Mouse (Mus musculus): ENCODE results near the gene Tmem43. TPM values are rescaled to one million over a fixed set of nuclear protein-coding genes. Genes with fewer than 3 reads are reported as not detected.

Tmem43 gene
- polyA plus RNA-seq, 1 experiment, result 33.3 TPM

DNA sequence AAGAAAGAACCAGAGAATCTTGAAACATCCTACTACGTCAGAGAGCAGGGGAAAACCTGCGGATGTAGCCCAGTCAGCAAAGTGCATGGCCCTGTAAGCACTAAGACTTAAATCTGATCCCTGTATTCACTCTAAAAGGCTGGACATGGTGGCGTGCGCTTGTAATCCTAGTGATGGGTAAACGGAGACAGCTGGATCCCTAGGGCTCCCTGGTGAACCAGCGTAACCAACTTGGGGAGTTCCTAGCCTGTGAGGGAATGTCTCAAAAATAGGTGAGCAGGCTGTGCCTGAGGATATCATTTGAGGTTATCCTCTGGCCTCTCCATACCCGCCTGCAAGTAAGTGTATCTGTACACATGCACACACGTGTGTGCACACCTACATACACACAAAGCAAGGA, 57.2 kb downstream of the Tmem43 start:
- Histone ChIP-seq H3K4me3 (ENCODE audit: insufficient read depth, low read length) (no peak overlapping the region), H3K4me1 (ENCODE audit: control insufficient read depth, insufficient read depth, low read length) (no peaks in the 10 kb centered on the region), H3K27ac (ENCODE audit: insufficient read depth, low read length) (no peak overlapping the region)
- TF ChIP-seq CTCF (IDR thresholded peaks at IDR 0.05; ENCODE audit: extremely low read depth, insufficient read depth, low read length), result no peak
- TF ChIP-seq POLR2A (IDR thresholded peaks at IDR 0.05; ENCODE audit: extremely low read depth, insufficient read depth, low read length), result no peak

DNA sequence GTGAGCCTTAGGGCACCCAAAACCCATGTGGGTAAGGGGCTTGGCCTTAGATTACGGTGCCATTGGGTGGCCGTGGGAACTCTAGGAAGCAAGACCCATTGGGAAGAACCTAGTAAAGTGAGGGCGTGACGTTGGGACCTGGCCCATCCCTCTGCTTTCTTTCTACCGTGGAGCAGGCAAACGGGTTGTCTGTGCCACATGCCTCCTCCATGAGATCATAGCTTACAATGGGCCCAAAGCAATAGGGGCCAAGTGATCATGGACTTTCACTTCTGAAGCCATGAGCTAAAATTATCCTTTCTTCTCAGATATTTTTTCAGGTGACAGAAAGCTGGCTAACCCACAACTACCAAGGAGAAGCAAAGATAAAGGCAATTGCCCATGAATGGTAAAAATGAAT, 57.8 kb downstream of the Tmem43 start:
- Histone ChIP-seq H3K4me1 (ENCODE audit: control insufficient read depth, insufficient read depth, low read length) (no peaks in the 10 kb centered on the region), H3K4me3 (ENCODE audit: insufficient read depth, low read length) (no peak overlapping the region), H3K27ac (ENCODE audit: insufficient read depth, low read length) (no peak overlapping the region)
- TF ChIP-seq POLR2A (IDR thresholded peaks at IDR 0.05; ENCODE audit: extremely low read depth, insufficient read depth, low read length) (no peak), CTCF (IDR thresholded peaks at IDR 0.05; ENCODE audit: extremely low read depth, insufficient read depth, low read length) (no peak)

DNA sequence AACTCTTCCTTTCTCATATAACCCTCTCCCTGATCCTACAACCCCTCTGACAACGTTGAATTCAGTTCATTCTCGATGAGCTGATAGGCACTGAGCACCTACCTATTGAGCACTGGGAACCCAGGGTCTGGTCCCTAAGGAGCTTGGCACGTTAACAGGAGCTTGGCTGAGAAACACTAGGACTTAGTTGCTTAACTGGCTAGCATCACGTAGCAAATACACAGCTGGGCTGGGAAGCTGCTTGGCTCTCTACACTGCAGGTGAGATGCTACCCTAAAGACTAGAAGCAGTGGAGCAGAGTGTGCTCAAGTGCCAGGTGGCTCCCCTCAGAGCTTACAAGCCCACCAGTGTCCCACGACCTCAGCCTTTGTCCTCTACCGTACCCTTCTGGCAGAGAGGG, 59.2 kb downstream of the Tmem43 start:
- H3K4me1 ChIP-seq (ENCODE audit: control insufficient read depth, insufficient read depth, low read length), result no peaks in the 10 kb centered on the region
- no peak for TF ChIP-seq POLR2A (IDR thresholded peaks at IDR 0.05; ENCODE audit: extremely low read depth, insufficient read depth, low read length)
- no peak for TF ChIP-seq CTCF (IDR thresholded peaks at IDR 0.05; ENCODE audit: extremely low read depth, insufficient read depth, low read length)
- no peak overlapping the region for H3K27ac ChIP-seq (ENCODE audit: insufficient read depth, low read length)
- H3K4me3 ChIP-seq (ENCODE audit: insufficient read depth, low read length), result no peak overlapping the region

DNA sequence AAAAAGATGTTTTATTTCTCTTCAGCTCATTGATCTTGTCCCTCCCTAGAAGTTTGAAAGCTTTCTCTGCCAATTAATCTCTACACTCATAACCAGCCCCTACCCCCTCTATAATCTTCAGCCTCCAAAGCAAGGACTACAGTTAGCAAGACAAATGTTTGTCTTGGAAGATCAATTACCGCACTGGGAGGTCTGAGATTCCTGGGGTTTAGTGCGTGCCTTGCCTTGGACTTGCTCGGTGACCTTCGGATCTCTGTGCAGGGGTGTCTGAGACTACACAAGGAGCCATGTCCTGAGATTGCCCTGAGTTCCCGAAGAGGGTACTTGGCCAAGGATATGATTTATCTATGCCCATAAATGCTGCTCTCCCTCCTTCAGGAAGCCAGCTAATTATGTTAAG, 59.9 kb downstream of the Tmem43 start:
- no peak for TF ChIP-seq POLR2A (IDR thresholded peaks at IDR 0.05; ENCODE audit: extremely low read depth, insufficient read depth, low read length)
- TF ChIP-seq CTCF (IDR thresholded peaks at IDR 0.05; ENCODE audit: extremely low read depth, insufficient read depth, low read length), result no peak
- Histone ChIP-seq H3K4me1 (ENCODE audit: control insufficient read depth, insufficient read depth, low read length) (no peaks in the 10 kb centered on the region), H3K4me3 (ENCODE audit: insufficient read depth, low read length) (no peak overlapping the region), H3K27ac (ENCODE audit: insufficient read depth, low read length) (no peak overlapping the region)

DNA sequence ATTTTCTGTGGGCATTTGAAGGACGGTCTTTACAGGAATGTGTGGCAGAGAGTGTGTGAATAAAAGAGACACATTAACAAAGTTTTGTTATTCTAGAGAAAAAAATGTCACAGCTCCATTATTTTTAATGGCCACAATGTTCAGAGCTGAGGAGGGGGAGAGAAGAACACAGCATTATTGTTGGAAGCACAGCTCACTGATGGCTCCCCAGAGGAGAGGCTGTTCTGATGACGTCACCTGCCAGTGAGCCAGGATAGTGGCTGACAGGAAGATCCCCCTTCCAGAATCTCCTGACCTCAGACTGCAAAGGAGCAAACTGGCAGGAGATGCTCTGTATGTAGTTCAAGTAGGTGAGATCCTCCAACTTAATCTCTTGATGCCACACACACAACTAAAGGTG, 60.3 kb downstream of the Tmem43 start:
- no peak for TF ChIP-seq POLR2A (IDR thresholded peaks at IDR 0.05; ENCODE audit: extremely low read depth, insufficient read depth, low read length)
- no peak for TF ChIP-seq CTCF (IDR thresholded peaks at IDR 0.05; ENCODE audit: extremely low read depth, insufficient read depth, low read length)
- Histone ChIP-seq H3K4me3 (ENCODE audit: insufficient read depth, low read length) (no peak overlapping the region), H3K27ac (ENCODE audit: insufficient read depth, low read length) (no peak overlapping the region), H3K4me1 (ENCODE audit: control insufficient read depth, insufficient read depth, low read length) (no peaks in the 10 kb centered on the region)

DNA sequence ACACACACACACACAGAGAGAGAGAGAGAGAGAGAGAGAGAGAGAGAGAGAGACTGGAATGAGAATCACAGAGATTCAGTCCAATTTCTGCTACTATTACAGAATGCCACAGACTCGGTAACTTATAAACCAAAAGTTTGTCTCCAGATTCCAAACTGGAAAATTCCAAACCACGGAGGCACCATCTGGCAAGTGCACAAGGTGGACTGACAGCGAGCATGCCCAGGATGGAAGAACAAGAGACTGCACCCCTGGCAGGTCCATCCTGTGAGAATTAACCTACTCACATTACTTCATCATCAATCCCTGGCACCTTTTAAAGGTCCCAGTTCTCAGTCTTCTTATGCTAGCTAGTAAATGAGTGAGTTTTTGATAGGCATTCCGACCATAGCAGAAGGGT, 60.8 kb downstream of the Tmem43 start:
- TF ChIP-seq CTCF (IDR thresholded peaks at IDR 0.05; ENCODE audit: extremely low read depth, insufficient read depth, low read length), result no peak
- TF ChIP-seq POLR2A (IDR thresholded peaks at IDR 0.05; ENCODE audit: extremely low read depth, insufficient read depth, low read length), result no peak
- Histone ChIP-seq H3K4me1 (ENCODE audit: control insufficient read depth, insufficient read depth, low read length) (no peaks in the 10 kb centered on the region), H3K4me3 (ENCODE audit: insufficient read depth, low read length) (no peak overlapping the region), H3K27ac (ENCODE audit: insufficient read depth, low read length) (no peak overlapping the region)

DNA sequence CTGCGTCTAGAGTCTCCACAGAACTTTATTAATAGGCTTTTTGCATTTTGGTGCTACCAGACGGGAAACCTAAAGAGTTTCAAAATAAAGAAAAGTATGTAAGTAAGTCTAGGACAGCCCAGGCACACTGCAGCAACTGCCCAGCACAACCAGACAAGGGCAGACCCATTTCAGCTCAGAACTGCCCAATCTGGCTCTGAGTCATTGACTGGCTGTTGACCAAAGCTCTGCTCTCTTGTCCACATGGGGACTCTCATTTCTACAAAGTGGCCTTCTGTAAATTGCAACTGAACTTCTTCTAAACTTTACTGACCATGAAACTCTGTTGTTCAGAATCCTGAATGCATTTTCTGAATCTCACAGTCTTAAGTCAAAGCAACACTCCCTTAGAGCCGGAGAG, 61.7 kb downstream of the Tmem43 start:
- no peak overlapping the region for H3K27ac ChIP-seq (ENCODE audit: insufficient read depth, low read length)
- TF ChIP-seq POLR2A (IDR thresholded peaks at IDR 0.05; ENCODE audit: extremely low read depth, insufficient read depth, low read length) (no peak), CTCF (IDR thresholded peaks at IDR 0.05; ENCODE audit: extremely low read depth, insufficient read depth, low read length) (no peak)
- H3K4me3 ChIP-seq (ENCODE audit: insufficient read depth, low read length), result no peak overlapping the region
- no peaks in the 10 kb centered on the region for H3K4me1 ChIP-seq (ENCODE audit: control insufficient read depth, insufficient read depth, low read length)

DNA sequence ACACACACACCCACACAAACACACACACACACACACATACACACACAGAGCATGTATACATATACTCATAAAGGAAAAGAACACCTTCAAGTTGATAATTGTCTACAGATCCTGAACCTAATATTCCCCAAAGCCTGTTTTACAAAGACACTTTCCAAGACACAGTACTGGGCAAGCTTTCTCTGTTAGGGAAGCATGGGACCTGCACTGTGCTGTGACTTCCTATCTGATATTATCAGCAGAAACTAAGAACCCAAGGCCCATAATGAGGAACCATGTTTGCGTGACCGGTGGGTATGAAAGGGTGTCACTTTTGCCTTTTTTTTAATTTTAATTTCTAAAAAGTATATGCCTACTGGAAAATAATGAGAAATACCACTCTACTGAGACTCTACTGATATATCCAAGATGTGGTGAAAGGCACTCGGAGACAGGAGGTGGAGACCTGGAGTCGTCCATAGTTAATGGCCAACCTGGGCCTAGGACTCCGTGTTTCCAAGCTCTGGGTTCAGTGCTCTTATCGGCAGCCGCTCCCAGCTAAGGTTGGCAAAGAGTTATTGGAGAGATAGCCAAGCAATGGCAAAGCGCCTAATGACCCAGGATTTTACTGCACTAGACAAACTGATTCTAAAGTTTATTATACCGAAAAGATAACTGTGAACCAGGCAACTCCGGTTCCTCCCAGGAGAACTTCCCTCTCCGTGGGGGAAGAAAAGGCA, 62.7 kb downstream of the Tmem43 start:
- Histone ChIP-seq H3K4me1 (ENCODE audit: control insufficient read depth, insufficient read depth, low read length) (no peaks in the 10 kb centered on the region), H3K4me3 (ENCODE audit: insufficient read depth, low read length) (no peak overlapping the region), H3K27ac (ENCODE audit: insufficient read depth, low read length) (no peak overlapping the region)
- TF ChIP-seq POLR2A (IDR thresholded peaks at IDR 0.05; ENCODE audit: extremely low read depth, insufficient read depth, low read length), result no peak
- TF ChIP-seq CTCF (IDR thresholded peaks at IDR 0.05; ENCODE audit: extremely low read depth, insufficient read depth, low read length), result no peak

Other genes starting within 250 kb of the Tmem43 start
- gene Wnt7a, start 62.3 kb upstream of the Tmem43 start, polyA plus RNA-seq (2012; rRNA removed), result 8.6 and 9.6 TPM in 2 replicates
- 16.8 and 18.6 TPM in 2 replicates for gene Chchd4, start 157 bp upstream of the Tmem43 start, polyA plus RNA-seq (2012; rRNA removed)
- 12.5 and 13.6 TPM in 2 replicates for gene Xpc, start 42.2 kb downstream of the Tmem43 start, polyA plus RNA-seq (2012; rRNA removed)
- gene Lsm3, start 42.2 kb downstream of the Tmem43 start, polyA plus RNA-seq (2012; rRNA removed), result 56.9 and 60.7 TPM in 2 replicates
- 94.9 and 105 TPM in 2 replicates for gene Slc6a6, start 210.3 kb downstream of the Tmem43 start, polyA plus RNA-seq (2012; rRNA removed)